21 mouse cellular contexts compared by ENCODE assay signal in genomic region chr2:79266480-79266879, GRCm38 (mm10). TPM values are rescaled to one million over a fixed set of nuclear protein-coding genes. Genes with fewer than 3 reads are reported as not detected.
DNase-seq lines count a peak whose midpoint lies in the region; ATAC-seq and TF ChIP-seq lines count a peak whose summit lies in the region.
"Had no signal": no experiment of that assay in that cellular context is flagged by ENCODE, and none has a peak within 500 bp of the region (broad histone marks: within the 10 kb centered on the region; RNA-seq: fewer than 3 reads in every experiment).

No protein-coding gene starts in this region.

- intact Hi-C loops in gastrocnemius, adult 2 months (cut with DNase I): loop anchor here (2.0 kb wide), 1 partner anchor 308 kb away; no protein-coding TSS in a partner anchor

- WGBS in liver, embryonic 13.5 days (ENCODE audit: insufficient replicate concordance): 85% methylated on average over 3 of the region's 3 CpGs
- WGBS in liver, postnatal 0 days (ENCODE audit: insufficient replicate concordance): 91% methylated on average over 3 of the region's 3 CpGs

- peaks cover 80% of the 10 kb centered on the region for H3K4me1 ChIP-seq in liver, embryonic 13.5 days (replicated peaks)
- H3K4me1 ChIP-seq in liver, postnatal 0 days (ENCODE audit: insufficient read depth): peaks cover 17% of the 10 kb centered on the region
- H3K4me1 ChIP-seq in CH12.LX (ENCODE audit: control insufficient read depth in 1 of 2, insufficient read depth in 2 of 2): peaks cover 15 to 89% of the 10 kb centered on the region in 2 experiments
- H3K4me1 ChIP-seq: forebrain, embryonic 10.5 days; heart, embryonic 10.5 days; hindbrain, embryonic 12.5 days had no signal

- TF ChIP-seq CTCF in liver, postnatal 0 days (IDR thresholded peaks at IDR 0.05; ENCODE audit: low read depth): no peak
- no peak for TF ChIP-seq CTCF in CH12.LX (conservative IDR thresholded peaks at IDR 0.05 in 1 of 2, IDR thresholded peaks at IDR 0.05 in 1 of 2; ENCODE audit: low read depth in 2 of 2, low read length in 2 of 2)
- no peak for TF ChIP-seq CTCF in gastrocnemius, adult 2 months (IDR thresholded peaks at IDR 0.05)

- no peak overlapping the region for H3K4me3 ChIP-seq in liver, embryonic 13.5 days (replicated peaks)
- no peak overlapping the region for H3K4me3 ChIP-seq in liver, postnatal 0 days (ENCODE audit: low read depth, low read length)
- H3K4me3 ChIP-seq in CH12.LX (replicated peaks in 1 of 3; ENCODE audit: low read depth in 2 of 3, low read length in 2 of 3, poor library complexity in 1 of 3): no peak overlapping the region
- H3K4me3 ChIP-seq in gastrocnemius, adult 2 months: no peak overlapping the region
- H3K4me3 ChIP-seq: embryonic facial prominence, embryonic 10.5 days; forebrain, embryonic 10.5 days; heart, embryonic 10.5 days; hindbrain, embryonic 12.5 days had no signal

- H3K9me3 ChIP-seq in liver, embryonic 13.5 days (replicated peaks): no peaks in the 10 kb centered on the region
- no peaks in the 10 kb centered on the region for H3K9me3 ChIP-seq in liver, postnatal 0 days (ENCODE audit: low read length)
- no peaks in the 10 kb centered on the region for H3K9me3 ChIP-seq in CH12.LX (replicated peaks; ENCODE audit: low read length)
- H3K9me3 ChIP-seq: embryonic facial prominence, embryonic 10.5 days; forebrain, embryonic 10.5 days; heart, embryonic 10.5 days; hindbrain, embryonic 12.5 days had no signal

- peak; percentile 44; the same call in 1 of the 2 replicates for TF ChIP-seq POLR2A in CH12.LX (IDR thresholded peaks at IDR 0.05; ENCODE audit: low read depth, low read length)

- dilution Hi-C loops in CH12.LX (cut with MboI; ENCODE audit: extremely low pct_ligation_motif_present, extremely low pct_unique_long_range_greater_than_20kb, low sequenced_read_pairs): no loop called here

- H3K4me2 ChIP-seq in liver, embryonic 13.5 days: no peak overlapping the region
- H3K4me2 ChIP-seq in liver, postnatal 0 days (ENCODE audit: low read depth, low read length): no peak overlapping the region
- H3K4me2 ChIP-seq in CH12.LX (ENCODE audit: insufficient read depth, low read depth, poor library complexity, severe bottlenecking): peak overlapping the region; percentile 23
- H3K4me2 ChIP-seq: hindbrain, embryonic 12.5 days had no signal

- H3K36me3 ChIP-seq in liver, embryonic 13.5 days: peaks cover 55% of the 10 kb centered on the region
- peaks cover 19% of the 10 kb centered on the region for H3K36me3 ChIP-seq in liver, postnatal 0 days (replicated peaks; ENCODE audit: insufficient read depth, low read length)
- H3K36me3 ChIP-seq in CH12.LX (replicated peaks in 1 of 2; ENCODE audit: control insufficient read depth in 1 of 2, insufficient read depth in 1 of 2, low read length in 1 of 2): peaks cover 22 to 65% of the 10 kb centered on the region in 2 experiments
- H3K36me3 ChIP-seq: embryonic facial prominence, embryonic 10.5 days; forebrain, embryonic 10.5 days; heart, embryonic 10.5 days; hindbrain, embryonic 12.5 days had no signal

- DNase-seq in liver, embryonic 13.5 days: no peak
- no peak for DNase-seq in liver, postnatal 0 days
- DNase-seq in CH12.LX (ENCODE audit: extremely low read depth): peak; percentile 45
- no peak for DNase-seq in adrenal gland, adult 8-10 months
- no peak for DNase-seq in gastrocnemius, adult 2 months
- DNase-seq: adrenal gland, adult 2 months; adrenal gland, postnatal 36 days; cerebellum, adult 2 months; cerebellum, postnatal 10 days; gastrocnemius, postnatal 10 days; heart, adult 18-20 months; heart, postnatal 10 days; heart, postnatal 4 days had no signal

- peak overlapping the region; percentile 44; the same call in 1 of the 2 replicates for H3K27ac ChIP-seq in liver, embryonic 13.5 days
- no peak overlapping the region for H3K27ac ChIP-seq in liver, postnatal 0 days (ENCODE audit: low read depth)
- H3K27ac ChIP-seq in CH12.LX (ENCODE audit: insufficient read depth, low read depth): peak overlapping the region; percentile 70
- H3K27ac ChIP-seq in gastrocnemius, adult 2 months: no peak overlapping the region
- H3K27ac ChIP-seq: embryonic facial prominence, embryonic 10.5 days; forebrain, embryonic 10.5 days; heart, embryonic 10.5 days; hindbrain, embryonic 12.5 days had no signal

- in situ Hi-C loops in CH12.LX (cut with MboI; ENCODE audit: low pct_ligation_motif_present, low pct_unique_long_range_greater_than_20kb, low sequenced_read_pairs): no loop called here

- ATAC-seq in liver, embryonic 13.5 days (ENCODE audit: low read depth): no peak
- no peak for ATAC-seq in liver, postnatal 0 days
- peak; percentile 52 for ATAC-seq in inflammation-experienced regulatory T-cells, adult 6 months
- no peak for ATAC-seq in erythroblast, adult 5-6 weeks (replicated peaks; ENCODE audit: low FRiP score, poor library complexity, severe bottlenecking)
- ATAC-seq: forebrain, embryonic 14.5 days; hindbrain, embryonic 16.5 days had no signal

- no peaks in the 10 kb centered on the region for H3K27me3 ChIP-seq in liver, embryonic 13.5 days
- H3K27me3 ChIP-seq in liver, postnatal 0 days (ENCODE audit: insufficient read depth, low read length): no peaks in the 10 kb centered on the region
- no peaks in the 10 kb centered on the region for H3K27me3 ChIP-seq in CH12.LX (replicated peaks)
- H3K27me3 ChIP-seq: hindbrain, embryonic 12.5 days had no signal

- no peak overlapping the region for H3K9ac ChIP-seq in liver, embryonic 13.5 days
- no peak overlapping the region for H3K9ac ChIP-seq in liver, postnatal 0 days (replicated peaks)
- H3K9ac ChIP-seq in CH12.LX (ENCODE audit: insufficient read depth, low read depth): no peak overlapping the region
- H3K9ac ChIP-seq: hindbrain, embryonic 12.5 days had no signal

- peaks cover 88% of the 10 kb centered on the region for H3K79me2 ChIP-seq in CH12.LX (replicated peaks; ENCODE audit: control insufficient read depth, extremely low read depth, insufficient read depth, poor library complexity, severe bottlenecking)

- TF ChIP-seq EP300 in liver, postnatal 0 days (IDR thresholded peaks at IDR 0.05; ENCODE audit: low read depth): no peak
- TF ChIP-seq EP300 in CH12.LX (IDR thresholded peaks at IDR 0.05; ENCODE audit: low read length): peak; percentile 43; the same call in 1 of the 2 replicates

- no peak for TF ChIP-seq RAD21 in CH12.LX (IDR thresholded peaks at IDR 0.05; ENCODE audit: low read depth, low read length)

TF ChIP-seq in CH12.LX, 34 proteins besides CTCF, POLR2A, EP300 and RAD21:
- TF ChIP-seq MAX (IDR thresholded peaks at IDR 0.05; ENCODE audit: low read length) (peak; percentile 78), TBP (conservative IDR thresholded peaks at IDR 0.05; ENCODE audit: low read depth, low read length) (0 out of 2 replicates have a peak, but pooled peaks have one; percentile 44), ZNF384 (IDR thresholded peaks at IDR 0.05; ENCODE audit: low read depth, low read length) (peak; percentile 65), MEF2A (IDR thresholded peaks at IDR 0.05; ENCODE audit: borderline replicate concordance, low read depth, low read length) (0 out of 2 replicates have a peak, but pooled peaks have one; percentile 51), MYC (IDR thresholded peaks at IDR 0.05; ENCODE audit: low read depth, low read length) (peak; percentile 67; the same call in 1 of the 2 replicates), ELF1 (IDR thresholded peaks at IDR 0.05; ENCODE audit: low read depth, low read length) (0 out of 2 replicates have a peak, but pooled peaks have one; percentile 15), BHLHE40 (IDR thresholded peaks at IDR 0.05; ENCODE audit: low read depth, low read length) (peak; percentile 75), MAZ (IDR thresholded peaks at IDR 0.05; ENCODE audit: low read depth, low read length) (peak; percentile 47; the same call in 1 of the 2 replicates), ETS1 (conservative IDR thresholded peaks at IDR 0.05; ENCODE audit: low read depth, low read length) (peak; percentile 74), ZMIZ1 (IDR thresholded peaks at IDR 0.05; ENCODE audit: low read depth, low read length) (peak; percentile 45; the same call in 1 of the 2 replicates), IRF4 (IDR thresholded peaks at IDR 0.05; ENCODE audit: low read depth, low read length) (peak; percentile 57; the same call in 1 of the 2 replicates), CHD1 (IDR thresholded peaks at IDR 0.05; ENCODE audit: low read depth, low read length) (no peak), SMC3 (IDR thresholded peaks at IDR 0.05; ENCODE audit: low read depth, low read length) (no peak), PAX5 (IDR thresholded peaks at IDR 0.05; ENCODE audit: low read length) (no peak), TCF12 (IDR thresholded peaks at IDR 0.05; ENCODE audit: low read depth, low read length) (peak; percentile 57; the same call in 1 of the 2 replicates), MXI1 (IDR thresholded peaks at IDR 0.05; ENCODE audit: low read depth, low read length) (peak; percentile 86; the same call in 1 of the 2 replicates)

RNA-seq across cellular contexts. Expression of gene Itga4, which starts 11.3 kb away (rescaled TPM):
- polyA plus RNA-seq in liver, embryonic 13.5 days (2015; fragmentation: Nextera tagmentation; extraction: Ambion mirVana): 24.8 and 30.1 TPM in 2 replicates
- polyA plus RNA-seq in liver, postnatal 0 days (2015; fragmentation: Nextera tagmentation; extraction: Ambion mirVana): 8.3 and 10.2 TPM in 2 replicates
- 79.3 and 80.0 TPM in 2 replicates for total RNA-seq in CH12.LX (2012; rRNA removed)
- total RNA-seq in CH12.LX (2014; rRNA removed): 54.3 and 55.7 TPM in 2 replicates
- polyA plus RNA-seq in CH12.LX (2012; ENCODE audit: insufficient read length, low read depth): 44.7 and 51.2 TPM in 2 replicates
- 100 to 1,000 TPM; 202 to 296 (median 279) TPM for polyA plus RNA-seq in inflammation-experienced regulatory T-cells, adult 6 months (2017; shearing (Covaris generic))
- total RNA-seq in adrenal gland, adult 8-10 months (2022): 1 to 10 TPM; 1.7 to 5.7 (median 3.3) TPM
- total RNA-seq in erythroblast, adult 5-6 weeks (2015; ENCODE audit: low replicate concordance): 241 and 252 TPM in 2 replicates
- 298 and 384 TPM in 2 replicates for total RNA-seq in erythroblast, adult 5-6 weeks (2017; ENCODE audit: low replicate concordance)
- total RNA-seq in gastrocnemius, adult 2 months (2021): 1 to 10 TPM; 2.8 to 3.4 TPM

Comparison
In these comparisons a context has a peak if more than half of its experiments do, and no peak if none do; other contexts are left out.
1. H3K27ac ChIP-seq: peak in liver, embryonic 13.5 days (single experiment) and CH12.LX (single experiment); none in liver, postnatal 0 days (single experiment) and gastrocnemius, adult 2 months (single experiment).
2. RNA of gene Itga4, which starts 11.3 kb away (total RNA-seq): 241 to 384 TPM in erythroblast, adult 5-6 weeks and 54.3 to 80.0 TPM in CH12.LX; 1.7 to 5.7 TPM in adrenal gland, adult 8-10 months and 2.8 to 3.4 TPM in gastrocnemius, adult 2 months; every median in the first group is over 4 times any median in the second.